Mouse (Mus musculus): ENCODE data around the gene Tekt1. TPM values are rescaled to one million over a fixed set of nuclear protein-coding genes. Genes with fewer than 3 reads are reported as not detected.

Tekt1 gene
- polyA plus RNA-seq, 1 experiment from 2014 or later: 0.18 TPM

DNA sequence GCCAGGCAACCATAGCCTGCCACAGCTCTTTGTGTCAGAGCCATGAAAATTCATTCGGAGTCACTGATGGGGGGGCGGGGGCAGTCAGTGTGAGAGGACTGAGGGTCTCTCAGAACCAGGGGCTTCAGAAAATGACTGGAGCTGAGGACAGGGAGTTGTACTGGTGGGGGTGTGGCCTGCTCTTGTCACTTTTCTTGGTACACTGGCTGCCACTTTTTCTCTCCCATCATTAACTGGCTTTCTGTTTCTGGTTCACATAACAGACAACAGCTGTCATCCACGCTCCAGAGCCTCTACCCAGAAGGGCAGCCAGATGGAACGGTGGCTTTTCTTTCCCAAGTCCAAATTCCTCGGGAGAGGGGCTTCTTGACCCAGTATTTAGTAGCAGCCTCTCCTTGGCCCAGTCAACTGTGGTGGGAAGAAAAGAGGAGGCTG lies 23.8 kb downstream of the Tekt1 start:
- no peak for ATAC-seq (ENCODE audit: insufficient read depth, low FRiP score)
- no peaks in the 10 kb centered on the region for H3K36me3 ChIP-seq (ENCODE audit: control insufficient read depth, insufficient read depth, low read length)
- H3K9ac ChIP-seq (ENCODE audit: low read length): no peak overlapping the region
- H3K4me3 ChIP-seq (replicated peaks; ENCODE audit: low read length): no peak overlapping the region
- H3K27me3 ChIP-seq (ENCODE audit: control insufficient read depth, insufficient read depth, low read length): no peaks in the 10 kb centered on the region
- H3K27ac ChIP-seq (ENCODE audit: low read length): no peak overlapping the region
- 59% methylated on average over 5 of the region's 5 CpGs for WGBS
- H3K4me2 ChIP-seq (ENCODE audit: low read depth, low read length): no peak overlapping the region
- no peaks in the 10 kb centered on the region for H3K9me3 ChIP-seq (replicated peaks; ENCODE audit: control insufficient read depth, low read length)
- H3K4me1 ChIP-seq (ENCODE audit: control insufficient read depth, insufficient read depth, low read length): peaks cover 5% of the 10 kb centered on the region; the same call in 1 of the 2 replicates

DNA sequence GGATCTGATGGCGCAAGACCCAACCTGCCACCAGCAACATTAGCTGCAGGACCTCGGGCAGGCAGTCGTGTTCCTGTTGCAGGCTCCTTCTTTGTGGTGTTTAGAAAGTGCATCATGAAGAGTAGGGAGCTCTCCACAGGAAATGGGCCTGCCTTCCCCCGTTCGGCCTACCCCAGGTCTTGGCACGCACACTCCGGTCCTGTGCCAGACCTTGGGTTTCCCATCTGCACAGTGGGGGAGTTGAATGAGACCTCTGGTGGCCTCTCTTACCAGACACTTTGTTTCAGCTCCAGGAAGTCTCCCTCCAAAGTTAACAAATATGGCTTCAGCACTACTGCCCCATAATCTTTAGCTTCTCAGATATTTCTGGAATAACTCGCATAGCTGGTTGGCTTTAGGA lies 25.5 kb downstream of the Tekt1 start:
- 71% methylated on average over 8 of the region's 8 CpGs for WGBS
- H3K27me3 ChIP-seq (ENCODE audit: control insufficient read depth, insufficient read depth, low read length): no peaks in the 10 kb centered on the region
- no peaks in the 10 kb centered on the region for H3K9me3 ChIP-seq (replicated peaks; ENCODE audit: control insufficient read depth, low read length)
- peaks cover 2% of the 10 kb centered on the region; the same call in 1 of the 2 replicates for H3K4me1 ChIP-seq (ENCODE audit: control insufficient read depth, insufficient read depth, low read length)
- no peak overlapping the region for H3K4me3 ChIP-seq (replicated peaks; ENCODE audit: low read length)
- no peak for ATAC-seq (ENCODE audit: insufficient read depth, low FRiP score)
- no peaks in the 10 kb centered on the region for H3K36me3 ChIP-seq (ENCODE audit: control insufficient read depth, insufficient read depth, low read length)
- no peak overlapping the region for H3K9ac ChIP-seq (ENCODE audit: low read length)
- no peak overlapping the region for H3K4me2 ChIP-seq (ENCODE audit: low read depth, low read length)
- no peak overlapping the region for H3K27ac ChIP-seq (ENCODE audit: low read length)

DNA sequence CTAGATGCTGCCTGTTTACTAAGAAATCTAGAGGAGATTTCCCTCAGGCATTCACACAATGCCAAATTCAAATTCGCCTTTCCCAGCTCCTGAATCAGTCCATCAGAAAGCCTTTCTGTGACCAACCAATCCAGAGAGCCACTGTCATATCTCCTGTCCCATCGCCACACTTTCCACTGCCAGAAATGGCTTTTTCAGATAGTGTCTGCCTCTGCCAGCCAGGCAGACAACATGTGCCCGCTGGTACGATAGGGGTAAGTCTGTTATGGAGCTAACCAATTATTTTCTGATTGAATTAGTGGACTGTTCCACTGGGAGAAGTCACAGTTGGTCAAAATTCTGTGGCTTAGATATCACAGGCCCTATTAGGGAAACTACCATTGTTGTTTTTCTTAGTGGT lies 27.6 kb downstream of the Tekt1 start:
- Histone ChIP-seq H3K36me3 (ENCODE audit: control insufficient read depth, insufficient read depth, low read length) (no peaks in the 10 kb centered on the region), H3K4me2 (ENCODE audit: low read depth, low read length) (no peak overlapping the region)
- no peak for ATAC-seq (ENCODE audit: insufficient read depth, low FRiP score)

DNA sequence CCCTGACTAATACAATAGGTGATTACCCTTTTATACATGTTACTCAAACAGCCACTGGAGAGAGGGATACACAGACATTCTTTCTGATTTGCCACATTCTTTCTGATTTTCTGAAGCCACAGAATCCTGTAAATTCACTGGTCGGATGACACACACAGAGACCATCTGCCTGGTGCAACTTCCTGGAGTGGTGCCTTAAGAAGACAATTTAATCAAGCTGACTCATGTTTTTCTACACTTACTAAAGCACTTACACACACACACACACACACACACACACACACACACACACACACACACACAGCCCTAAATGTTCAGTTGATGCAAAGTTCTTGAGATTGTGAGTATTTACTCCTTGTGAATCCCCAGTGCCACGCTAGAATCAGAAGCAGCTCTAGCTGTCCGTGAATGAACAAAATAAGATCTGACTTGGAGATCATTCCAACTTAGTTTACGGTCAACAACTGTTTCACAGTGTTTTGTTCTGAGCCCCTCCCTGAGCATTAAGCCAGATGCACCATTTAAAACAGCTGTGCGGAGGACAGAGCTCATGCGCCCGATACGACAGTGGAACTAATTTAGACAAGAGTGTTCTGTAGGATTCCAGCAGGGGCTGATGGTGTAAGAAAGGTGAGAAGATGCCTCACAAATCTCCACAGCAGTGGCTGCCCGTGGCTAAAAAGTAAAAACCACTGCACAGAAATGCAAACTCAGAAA lies 29.1 kb downstream of the Tekt1 start:
- Histone ChIP-seq H3K9me3 (replicated peaks; ENCODE audit: control insufficient read depth, low read length) (no peaks in the 10 kb centered on the region), H3K9ac (ENCODE audit: low read length) (no peak overlapping the region), H3K27ac (ENCODE audit: low read length) (no peak overlapping the region), H3K4me3 (replicated peaks; ENCODE audit: low read length) (no peak overlapping the region), H3K4me2 (ENCODE audit: low read depth, low read length) (no peak overlapping the region), H3K4me1 (ENCODE audit: control insufficient read depth, insufficient read depth, low read length) (no peaks in the 10 kb centered on the region), H3K27me3 (ENCODE audit: control insufficient read depth, insufficient read depth, low read length) (no peaks in the 10 kb centered on the region), H3K36me3 (ENCODE audit: control insufficient read depth, insufficient read depth, low read length) (no peaks in the 10 kb centered on the region)
- WGBS: 68% methylated on average over 9 of the region's 9 CpGs
- ATAC-seq (ENCODE audit: insufficient read depth, low FRiP score): no peak

More for the DNA sequence above, 27.6 kb downstream of the Tekt1 start:
- H3K4me1 ChIP-seq (ENCODE audit: control insufficient read depth, insufficient read depth, low read length): peaks cover 2% of the 10 kb centered on the region; the same call in 1 of the 2 replicates
- H3K9me3 ChIP-seq (replicated peaks; ENCODE audit: control insufficient read depth, low read length): no peaks in the 10 kb centered on the region
- WGBS: 83% methylated on average over 4 of the region's 4 CpGs
- H3K9ac ChIP-seq (ENCODE audit: low read length): no peak overlapping the region
- H3K4me3 ChIP-seq (replicated peaks; ENCODE audit: low read length): no peak overlapping the region
- no peak overlapping the region for H3K27ac ChIP-seq (ENCODE audit: low read length)
- no peaks in the 10 kb centered on the region for H3K27me3 ChIP-seq (ENCODE audit: control insufficient read depth, insufficient read depth, low read length)

DNA sequence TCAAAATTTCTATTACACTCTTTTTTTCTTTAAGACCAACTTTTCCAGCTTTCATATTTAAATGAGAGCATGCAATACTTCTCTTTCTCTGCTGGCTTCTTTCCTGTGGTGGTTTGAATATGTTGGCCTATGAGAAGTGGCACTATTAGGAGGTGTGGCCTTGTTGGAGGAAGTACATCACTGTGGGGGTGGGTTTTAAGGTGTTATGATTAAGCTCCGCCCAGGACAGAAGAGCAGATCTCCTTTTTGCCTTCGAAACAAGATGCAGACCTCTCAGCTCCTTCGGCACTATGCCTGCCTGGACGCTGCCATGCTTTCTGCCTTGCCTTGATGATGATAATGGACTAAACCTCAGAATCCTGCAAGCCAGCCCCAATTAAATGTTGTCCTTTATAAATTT lies 36.5 kb downstream of the Tekt1 start:
- H3K36me3 ChIP-seq (ENCODE audit: control insufficient read depth, insufficient read depth, low read length): no peaks in the 10 kb centered on the region
- H3K4me3 ChIP-seq (replicated peaks; ENCODE audit: low read length): no peak overlapping the region
- 81% methylated on average over 4 of the region's 4 CpGs for WGBS
- no peak overlapping the region for H3K27ac ChIP-seq (ENCODE audit: low read length)
- no peak overlapping the region for H3K9ac ChIP-seq (ENCODE audit: low read length)
- H3K27me3 ChIP-seq (ENCODE audit: control insufficient read depth, insufficient read depth, low read length): no peaks in the 10 kb centered on the region
- H3K9me3 ChIP-seq (replicated peaks; ENCODE audit: control insufficient read depth, low read length): no peaks in the 10 kb centered on the region
- H3K4me2 ChIP-seq (ENCODE audit: low read depth, low read length): no peak overlapping the region
- H3K4me1 ChIP-seq (ENCODE audit: control insufficient read depth, insufficient read depth, low read length): no peaks in the 10 kb centered on the region
- no peak for ATAC-seq (ENCODE audit: insufficient read depth, low FRiP score)

DNA sequence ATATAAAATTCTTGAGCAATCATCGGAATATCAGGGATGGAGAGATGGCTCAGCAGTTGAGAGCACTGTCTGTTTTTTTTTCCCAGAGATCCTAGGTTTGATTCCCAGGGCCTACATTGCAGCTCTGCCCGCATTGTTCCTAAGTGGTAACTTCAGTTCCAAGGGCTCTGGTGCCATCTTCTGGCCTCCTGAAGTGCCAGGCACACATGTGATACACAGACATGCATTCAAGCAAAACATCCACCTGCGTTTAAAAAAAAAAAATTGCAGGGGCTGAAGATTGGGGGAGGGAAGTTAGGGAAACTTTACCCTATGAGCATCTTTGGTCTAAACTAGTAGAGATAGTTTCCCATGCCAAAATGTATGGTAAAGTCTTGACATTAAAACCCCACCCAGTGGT lies 37.8 kb downstream of the Tekt1 start:
- Histone ChIP-seq H3K27ac (ENCODE audit: low read length) (no peak overlapping the region), H3K9ac (ENCODE audit: low read length) (no peak overlapping the region), H3K36me3 (ENCODE audit: control insufficient read depth, insufficient read depth, low read length) (no peaks in the 10 kb centered on the region), H3K27me3 (ENCODE audit: control insufficient read depth, insufficient read depth, low read length) (no peaks in the 10 kb centered on the region), H3K4me1 (ENCODE audit: control insufficient read depth, insufficient read depth, low read length) (no peaks in the 10 kb centered on the region), H3K4me3 (replicated peaks; ENCODE audit: low read length) (no peak overlapping the region), H3K4me2 (ENCODE audit: low read depth, low read length) (no peak overlapping the region), H3K9me3 (replicated peaks; ENCODE audit: control insufficient read depth, low read length) (no peaks in the 10 kb centered on the region)
- no peak for ATAC-seq (ENCODE audit: insufficient read depth, low FRiP score)
- 69% methylated on average over 3 of the region's 3 CpGs for WGBS

DNA sequence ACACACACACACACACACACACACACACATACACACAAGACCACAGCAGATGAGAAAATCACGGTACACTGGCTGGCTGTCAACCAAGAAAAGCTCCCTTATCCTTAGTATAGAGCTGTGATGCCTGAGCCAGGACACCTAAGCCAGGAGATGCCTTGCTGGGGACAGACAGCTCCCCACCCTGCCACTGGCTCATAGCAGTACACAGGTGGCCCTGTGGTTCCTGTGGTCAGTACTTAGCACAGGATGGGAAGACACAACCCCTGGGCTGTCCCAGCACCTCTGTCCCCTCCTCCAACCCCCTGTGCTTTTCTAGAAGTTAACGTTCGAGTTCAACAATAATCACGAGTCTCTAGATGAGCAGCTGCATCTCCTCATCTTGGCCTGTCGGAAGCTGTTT lies 44.2 kb downstream of the Tekt1 start:
- H3K9me3 ChIP-seq (replicated peaks; ENCODE audit: control insufficient read depth, low read length): no peaks in the 10 kb centered on the region
- no peaks in the 10 kb centered on the region for H3K36me3 ChIP-seq (ENCODE audit: control insufficient read depth, insufficient read depth, low read length)
- H3K4me3 ChIP-seq (replicated peaks; ENCODE audit: low read length): no peak overlapping the region
- WGBS: 38% methylated on average over 5 of the region's 5 CpGs
- no peak overlapping the region for H3K27ac ChIP-seq (ENCODE audit: low read length)
- H3K4me2 ChIP-seq (ENCODE audit: low read depth, low read length): no peak overlapping the region
- H3K4me1 ChIP-seq (ENCODE audit: control insufficient read depth, insufficient read depth, low read length): peaks cover 3% of the 10 kb centered on the region; the same call in 1 of the 2 replicates
- H3K9ac ChIP-seq (ENCODE audit: low read length): no peak overlapping the region
- H3K27me3 ChIP-seq (ENCODE audit: control insufficient read depth, insufficient read depth, low read length): peaks cover 17% of the 10 kb centered on the region
- ATAC-seq (ENCODE audit: insufficient read depth, low FRiP score): no peak

DNA sequence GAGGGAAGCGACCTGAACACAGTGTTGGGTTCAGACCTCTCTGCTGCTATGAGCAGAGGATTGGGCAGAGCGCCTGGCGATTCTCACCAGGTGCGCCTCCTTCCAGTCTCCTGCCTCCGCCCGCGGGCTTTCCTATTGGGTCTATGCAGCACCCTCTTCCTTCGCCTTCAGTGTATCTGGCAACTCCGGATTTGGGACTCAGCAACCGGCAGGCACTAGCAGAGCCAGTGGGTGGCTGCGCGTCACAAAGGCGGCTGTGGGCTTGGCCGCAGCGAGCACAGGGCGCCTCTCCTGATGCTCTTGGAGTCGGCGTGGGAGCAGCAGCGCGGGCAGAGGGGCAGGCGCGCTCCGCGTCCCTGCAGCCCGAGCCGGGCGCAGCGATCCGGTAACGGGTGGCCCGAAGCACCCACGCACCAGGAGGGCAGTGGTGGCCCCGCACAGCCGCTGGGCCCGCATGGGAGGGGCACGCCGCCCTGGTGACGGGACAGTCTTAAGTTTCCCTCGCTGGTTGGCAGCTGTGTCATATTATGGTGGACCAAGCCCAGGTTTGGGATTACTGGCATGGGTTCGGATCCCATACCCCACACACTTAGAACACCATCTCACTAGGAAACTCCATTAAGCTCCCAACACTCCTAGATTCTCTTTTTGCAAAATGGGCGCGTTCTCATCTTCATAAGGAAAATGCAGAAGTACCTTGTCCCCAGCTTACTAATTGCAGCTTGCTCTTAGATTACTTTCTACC lies 47.9 kb downstream of the Tekt1 start, which contains the start of gene Fbxo39:
TSS of gene Fbxo39 (plus strand) at position 294 of the 745 bp plus-strand sequence.
- H3K36me3 ChIP-seq (ENCODE audit: control insufficient read depth, insufficient read depth, low read length): no peaks in the 10 kb centered on the region

DNA sequence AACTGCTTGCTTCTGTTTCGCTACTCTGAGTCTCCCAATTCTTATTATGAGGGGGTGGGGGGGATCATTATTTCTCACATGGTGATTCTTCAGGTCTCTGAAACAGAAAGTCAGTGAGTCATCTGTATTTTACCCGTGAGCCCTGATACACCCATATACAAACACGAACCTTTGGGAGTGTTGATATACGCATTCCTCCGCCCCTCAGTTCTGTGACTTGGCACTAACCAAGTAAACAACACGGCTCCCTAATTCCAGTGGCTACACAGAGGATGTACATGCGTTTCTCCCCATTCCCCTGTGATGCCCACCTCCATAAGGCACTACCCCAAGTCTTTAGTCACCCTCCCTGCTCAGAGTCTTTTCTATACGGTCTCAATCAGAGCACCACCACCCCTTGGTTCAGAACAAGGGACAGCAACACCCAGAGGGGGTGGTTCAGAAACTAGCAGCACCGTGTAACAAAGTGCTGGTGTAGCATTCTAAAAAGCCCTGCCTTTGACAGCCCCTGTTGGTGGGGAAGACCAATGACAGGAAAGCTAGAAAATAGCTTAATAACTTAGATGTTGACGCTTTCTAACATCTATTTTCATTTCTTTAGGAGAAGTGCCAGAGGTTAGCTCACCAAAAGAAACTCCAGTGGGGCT lies 50.8 kb downstream of the Tekt1 start:
- Histone ChIP-seq H3K4me2 (ENCODE audit: low read depth, low read length) (no peak overlapping the region), H3K27ac (ENCODE audit: low read length) (no peak overlapping the region), H3K36me3 (ENCODE audit: control insufficient read depth, insufficient read depth, low read length) (no peaks in the 10 kb centered on the region), H3K4me3 (replicated peaks; ENCODE audit: low read length) (no peak overlapping the region), H3K27me3 (ENCODE audit: control insufficient read depth, insufficient read depth, low read length) (peaks cover 17% of the 10 kb centered on the region), H3K9ac (ENCODE audit: low read length) (no peak overlapping the region), H3K9me3 (replicated peaks; ENCODE audit: control insufficient read depth, low read length) (no peaks in the 10 kb centered on the region), H3K4me1 (ENCODE audit: control insufficient read depth, insufficient read depth, low read length) (peaks cover 3% of the 10 kb centered on the region; the same call in 1 of the 2 replicates)
- no peak for ATAC-seq (ENCODE audit: insufficient read depth, low FRiP score)
- WGBS: 72% methylated on average over 10 of the region's 10 CpGs

More for the DNA sequence above, 47.9 kb downstream of the Tekt1 start, which contains the start of gene Fbxo39:
- WGBS: 9% methylated on average over 42 of the region's 42 CpGs
- Histone ChIP-seq H3K27ac (ENCODE audit: low read length) (no peak within 1 kb of the TSS), H3K9ac (ENCODE audit: low read length) (peak within 1 kb of the TSS; percentile 37), H3K9me3 (replicated peaks; ENCODE audit: control insufficient read depth, low read length) (no peaks in the 10 kb centered on the region), H3K4me2 (ENCODE audit: low read depth, low read length) (peak within 1 kb of the TSS; percentile 49), H3K27me3 (ENCODE audit: control insufficient read depth, insufficient read depth, low read length) (peaks cover 17% of the 10 kb centered on the region), H3K4me1 (ENCODE audit: control insufficient read depth, insufficient read depth, low read length) (peaks cover 3% of the 10 kb centered on the region; the same call in 1 of the 2 replicates), H3K4me3 (replicated peaks; ENCODE audit: low read length) (peak within 1 kb of the TSS; percentile 17)
- ATAC-seq (ENCODE audit: insufficient read depth, low FRiP score): no peak

Measured in stomach, embryonic 16.5 days (tissue).